Mouse (Mus musculus) heart, postnatal 0 days (tissue): ENCODE results near the gene Pvalb.

Experiments used
- CTCF ChIP-seq: IDR thresholded peaks from 2 replicates; pipeline ENCODE4 v1.5.1; 2016; ENCODE audit warnings: antibody characterized with exemption, control low read depth, low read depth
- EP300 ChIP-seq: IDR thresholded peaks from 2 replicates; pipeline ENCODE4 v1.6.1; 2016; ENCODE audit warnings: antibody characterized with exemption, low read depth

DNA sequence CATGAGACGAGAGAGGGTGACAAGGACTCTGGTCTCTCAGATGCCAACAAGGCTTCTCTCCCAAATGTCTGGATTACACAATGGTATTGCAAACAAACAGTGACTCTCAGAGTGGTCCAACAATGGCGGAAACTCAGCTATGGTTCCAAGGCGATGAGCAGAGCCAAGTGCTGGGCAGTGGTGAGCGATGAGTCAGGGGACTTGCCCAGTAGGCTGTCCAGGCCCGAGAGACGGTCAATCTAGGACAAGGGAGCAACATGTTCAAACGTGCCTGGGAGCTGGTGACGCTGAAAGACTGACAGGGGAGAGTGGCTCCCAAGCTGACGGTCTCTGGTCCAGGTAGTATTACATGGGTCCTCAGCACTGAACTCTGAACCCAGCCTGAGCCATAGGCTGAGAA, 9.1 kb upstream of the Pvalb start:
- no peak for TF ChIP-seq CTCF
- no peak for TF ChIP-seq EP300
